Mouse (Mus musculus): Measurements from ENCODE around the gene Zbtb32. TPM values are rescaled to one million over a fixed set of nuclear protein-coding genes. Genes with fewer than 3 reads are reported as not detected.

Zbtb32 gene
- total and polyA plus RNA-seq, 3 experiments: 173 to 183 (median 178) TPM

GRCm38 (mm10) chr7:30589435-30590301 is 9.0 kb downstream of the Zbtb32 start:
- Histone ChIP-seq H3K4me3 (replicated peaks in 1 of 3; ENCODE audit: low read depth in 2 of 3, low read length in 2 of 3, poor library complexity in 1 of 3) (peak overlapping the region; percentile 84 to 93 (median 89)), H3K4me2 (ENCODE audit: insufficient read depth, low read depth, poor library complexity, severe bottlenecking) (peak overlapping the region; percentile 93), H3K27ac (ENCODE audit: insufficient read depth, low read depth) (peak overlapping the region; percentile 100), H3K9ac (ENCODE audit: insufficient read depth, low read depth) (peak overlapping the region; percentile 74), H3K36me3 (replicated peaks in 1 of 2; ENCODE audit: control insufficient read depth in 1 of 2, insufficient read depth in 1 of 2, low read length in 1 of 2) (peaks cover 23 to 40% of the 10 kb centered on the region in 2 experiments), H3K27me3 (replicated peaks) (no peaks in the 10 kb centered on the region), H3K79me2 (replicated peaks; ENCODE audit: control insufficient read depth, extremely low read depth, insufficient read depth, poor library complexity, severe bottlenecking) (peaks cover 58% of the 10 kb centered on the region), H3K4me1 (ENCODE audit: control insufficient read depth in 1 of 2, insufficient read depth in 2 of 2) (peaks cover 7 to 35% of the 10 kb centered on the region in 2 experiments; a peak in 3 of 4 replicates), H3K9me3 (replicated peaks; ENCODE audit: low read length) (no peaks in the 10 kb centered on the region)
- dilution Hi-C loops (cut with MboI; ENCODE audit: extremely low pct_ligation_motif_present, extremely low pct_unique_long_range_greater_than_20kb, low sequenced_read_pairs): no loop called here
- DNase-seq (ENCODE audit: extremely low read depth): peak; percentile 75
- in situ Hi-C loops (cut with MboI; ENCODE audit: low pct_ligation_motif_present, low pct_unique_long_range_greater_than_20kb, low sequenced_read_pairs): no loop called here
- TF ChIP-seq PAX5 (IDR thresholded peaks at IDR 0.05; ENCODE audit: low read length) (no peak), MEF2A (IDR thresholded peaks at IDR 0.05; ENCODE audit: borderline replicate concordance, low read depth, low read length) (0 out of 2 replicates have a peak, but pooled peaks have one; percentile 8), MAX (IDR thresholded peaks at IDR 0.05; ENCODE audit: low read length) (no peak; the same call in 1 of the 2 replicates), ETS1 (conservative IDR thresholded peaks at IDR 0.05; ENCODE audit: low read depth, low read length) (no peak), POLR2A (IDR thresholded peaks at IDR 0.05; ENCODE audit: low read depth, low read length) (no peak), EP300 (IDR thresholded peaks at IDR 0.05; ENCODE audit: low read length) (no peak), ZC3H11A (IDR thresholded peaks at IDR 0.05; ENCODE audit: low read depth, low read length) (0 out of 2 replicates have a peak, but pooled peaks have one; percentile 26), BHLHE40 (IDR thresholded peaks at IDR 0.05; ENCODE audit: low read depth, low read length) (peak; percentile 30; the same call in 1 of the 2 replicates), JUN (IDR thresholded peaks at IDR 0.05; ENCODE audit: insufficient read depth, low read depth, low read length) (no peak), ZKSCAN1 (IDR thresholded peaks at IDR 0.05; ENCODE audit: borderline replicate concordance, low read depth, low read length) (no peak), JUND (conservative IDR thresholded peaks at IDR 0.05; ENCODE audit: low read depth, low read length) (no peak), E2F4 (IDR thresholded peaks at IDR 0.05; ENCODE audit: insufficient replicate concordance, low read depth, low read length) (no peak), MAFK (IDR thresholded peaks at IDR 0.05; ENCODE audit: insufficient replicate concordance, low read length) (no peak), USF2 (conservative IDR thresholded peaks at IDR 0.05; ENCODE audit: low read depth, low read length) (no peak), KAT2A (IDR thresholded peaks at IDR 0.05; ENCODE audit: insufficient replicate concordance, low read length) (0 out of 2 replicates have a peak, but pooled peaks have one; percentile 9), SMC3 (IDR thresholded peaks at IDR 0.05; ENCODE audit: low read depth, low read length) (peak; percentile 86), CHD1 (IDR thresholded peaks at IDR 0.05; ENCODE audit: low read depth, low read length) (peak; percentile 39; the same call in 1 of the 2 replicates), TCF12 (IDR thresholded peaks at IDR 0.05; ENCODE audit: low read depth, low read length) (no peak), RAD21 (IDR thresholded peaks at IDR 0.05; ENCODE audit: low read depth, low read length) (peak; percentile 87), TBP (conservative IDR thresholded peaks at IDR 0.05; ENCODE audit: low read depth, low read length) (no peak), MXI1 (IDR thresholded peaks at IDR 0.05; ENCODE audit: low read depth, low read length) (peak; percentile 71), CTCF (conservative IDR thresholded peaks at IDR 0.05 in 1 of 2, IDR thresholded peaks at IDR 0.05 in 1 of 2; ENCODE audit: low read depth in 2 of 2, low read length in 2 of 2) (peak; percentile 72 to 93), USF1 (IDR thresholded peaks at IDR 0.05; ENCODE audit: low read depth, low read length) (no peak), HCFC1 (IDR thresholded peaks at IDR 0.05; ENCODE audit: low read depth, low read length) (peak; percentile 17; the same call in 1 of the 2 replicates), RCOR1 (conservative IDR thresholded peaks at IDR 0.05; ENCODE audit: low read depth, low read length) (no peak), CHD2 (IDR thresholded peaks at IDR 0.05; ENCODE audit: low read length) (no peak), IRF4 (IDR thresholded peaks at IDR 0.05; ENCODE audit: low read depth, low read length) (no peak; the same call in none of the 2 replicates), ZNF384 (IDR thresholded peaks at IDR 0.05; ENCODE audit: low read depth, low read length) (no peak), MAZ (IDR thresholded peaks at IDR 0.05; ENCODE audit: low read depth, low read length) (0 out of 2 replicates have a peak, but pooled peaks have one; percentile 36), SIN3A (IDR thresholded peaks at IDR 0.05; ENCODE audit: low read length) (peak; percentile 36; the same call in 1 of the 2 replicates), NELFE (IDR thresholded peaks at IDR 0.05; ENCODE audit: low read depth, low read length) (no peak), POLR2AphosphoS2 (IDR thresholded peaks at IDR 0.05; ENCODE audit: low read depth, low read length) (no peak), ZMIZ1 (IDR thresholded peaks at IDR 0.05; ENCODE audit: low read depth, low read length) (peak; percentile 32; the same call in 1 of the 2 replicates), UBTF (IDR thresholded peaks at IDR 0.05; ENCODE audit: low read depth, low read length) (no peak), NRF1 (IDR thresholded peaks at IDR 0.05; ENCODE audit: low read depth, low read length) (peak; percentile 54), ELF1 (IDR thresholded peaks at IDR 0.05; ENCODE audit: low read depth, low read length) (peak; percentile 48; the same call in 1 of the 2 replicates), GABPA (IDR thresholded peaks at IDR 0.05; ENCODE audit: insufficient replicate concordance, low read depth, low read length) (no peak), MYC (IDR thresholded peaks at IDR 0.05; ENCODE audit: low read depth, low read length) (peak; percentile 34; the same call in 1 of the 2 replicates)

Data from CH12.LX (cell line).